Mouse (Mus musculus) heart, postnatal 14 days (tissue): ENCODE data around the gene Atp6v1g3. TPM values are rescaled to one million over a fixed set of nuclear protein-coding genes. Genes with fewer than 3 reads are reported as not detected.

Experiments
- DNase-seq, 2 experiments: peaks; one replicate each; pipeline ENCODE4 v3.0.0; 2021 to 2022
- intact Hi-C: fragments of 180-260 bp; cut with DNase I; formaldehyde crosslinking; loops from one replicate; pipeline ENCODE4 v1.15.1; 2025
- total RNA-seq, 2 experiments: library from RNA; stranded (reverse); gene quantifications; 2 replicates each; pipeline ENCODE4 v1.2.3; 2021

Atp6v1g3 gene
- total RNA-seq, 2 experiments from 2014 or later: not detected

DNA sequence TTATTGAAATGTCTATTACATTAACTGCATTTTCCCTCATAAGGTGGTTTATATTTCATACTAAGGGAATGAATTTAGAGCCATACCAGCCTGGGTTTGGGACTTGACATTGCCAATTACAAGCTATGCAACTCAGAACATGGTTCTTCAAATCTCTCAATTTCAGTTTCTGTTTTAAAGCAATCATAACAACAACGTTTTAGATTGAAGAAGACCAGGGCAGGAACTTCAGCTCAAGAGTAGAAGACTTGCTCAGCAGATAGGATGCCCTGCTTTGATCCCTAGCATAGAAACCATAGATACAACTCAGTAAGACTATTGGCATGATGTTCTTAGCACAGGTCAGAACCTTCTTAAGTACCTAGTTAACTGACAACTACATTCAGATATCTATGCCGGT is 63.9 kb downstream of the Atp6v1g3 start:
- intact Hi-C loops: no loop called here
- DNase-seq: no peak

Other genes with a start within 250 kb of the Atp6v1g3 start
- gene Ptprc, start 98.0 kb upstream of the Atp6v1g3 start, total RNA-seq: 10 to 100 TPM in 1 of 2 experiments, 1 to 10 TPM in 1; 4.9 to 19.1 TPM